Mouse (Mus musculus): Measurements from ENCODE around the gene Stard10.

Gene Stard10

GRCm38 (mm10) chr7:101306841-101307240 lies 10.0 kb upstream of the Stard10 start:
- DNase-seq, result no peak

- DNase-seq, result no peak
Measured at GRCm38 (mm10) chr7:101309985-101310326, 6.9 kb upstream of the Stard10 start.

- peak; percentile 98 for DNase-seq
Measured at GRCm38 (mm10) chr7:101310327-101311028, 6.4 kb upstream of the Stard10 start.

GRCm38 (mm10) chr7:101311061-101311460 lies 5.8 kb upstream of the Stard10 start:
- no peak for DNase-seq

DNA sequence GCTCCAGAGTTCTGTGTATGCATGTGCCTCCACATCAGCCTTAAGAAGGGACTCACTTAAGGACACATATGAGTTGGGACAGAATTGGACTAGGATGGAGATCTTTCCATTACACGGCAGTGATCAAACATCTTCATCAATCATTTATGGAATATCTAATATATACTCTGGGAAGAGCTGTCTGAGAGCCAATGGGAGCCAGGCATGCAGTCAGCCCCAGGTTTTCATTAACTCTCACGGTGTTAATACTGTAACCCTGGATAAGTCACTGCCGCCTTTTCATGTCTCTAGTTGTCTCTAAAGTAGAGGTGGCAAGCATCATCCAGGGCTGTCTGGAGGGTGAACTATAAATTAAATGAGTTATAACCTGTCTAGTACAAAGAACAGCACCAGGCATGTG lies 3.9 kb upstream of the Stard10 start:
- DNase-seq, result no peak

GRCm38 (mm10) chr7:101314396-101314795 lies 2.5 kb upstream of the Stard10 start:
- no peak for DNase-seq

DNA sequence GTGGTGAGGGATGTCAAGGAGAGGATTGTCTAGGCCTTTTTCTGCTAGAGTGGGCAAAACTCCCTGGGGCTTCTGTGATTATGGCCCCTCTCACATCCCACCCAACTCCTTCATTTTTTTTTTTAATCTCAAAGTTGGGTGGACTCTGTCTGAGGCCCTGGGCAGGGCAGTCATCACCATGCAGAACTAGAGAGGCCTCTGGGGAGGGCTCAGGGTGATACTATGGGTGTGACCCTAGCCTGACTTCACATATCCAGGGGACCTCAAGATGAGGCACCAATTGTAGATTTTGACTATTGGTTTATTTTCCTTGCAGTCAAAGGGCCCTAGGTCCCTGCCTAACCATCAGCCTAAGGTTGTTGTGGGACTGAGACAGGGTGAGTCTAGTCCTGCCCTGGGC lies 1.2 kb upstream of the Stard10 start:
- DNase-seq, result no peak

GRCm38 (mm10) chr7:101316591-101317001 lies 290 bp upstream of the Stard10 start:
- DNase-seq, result peak; percentile 28

DNA sequence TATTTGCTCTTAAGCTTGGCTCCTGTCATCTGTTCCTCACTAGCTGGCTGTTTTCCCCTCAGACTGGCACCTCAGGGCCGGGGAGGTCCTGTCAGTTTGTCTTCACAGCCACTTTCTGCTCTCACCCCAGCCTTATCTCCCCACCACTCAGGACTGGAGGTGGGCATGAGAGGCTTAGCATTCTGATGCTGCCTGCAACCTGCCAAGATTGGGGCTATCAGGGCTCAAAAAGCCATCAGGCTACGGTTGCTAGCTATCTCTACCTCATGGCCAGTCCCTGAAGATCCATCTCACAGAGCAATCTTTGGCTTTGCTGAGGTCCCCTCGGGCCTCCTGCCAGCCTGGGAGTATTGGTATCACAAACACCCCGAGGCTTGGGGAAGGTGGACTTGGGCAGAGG lies 2.0 kb downstream of the Stard10 start:
- DNase-seq, result no peak

DNA sequence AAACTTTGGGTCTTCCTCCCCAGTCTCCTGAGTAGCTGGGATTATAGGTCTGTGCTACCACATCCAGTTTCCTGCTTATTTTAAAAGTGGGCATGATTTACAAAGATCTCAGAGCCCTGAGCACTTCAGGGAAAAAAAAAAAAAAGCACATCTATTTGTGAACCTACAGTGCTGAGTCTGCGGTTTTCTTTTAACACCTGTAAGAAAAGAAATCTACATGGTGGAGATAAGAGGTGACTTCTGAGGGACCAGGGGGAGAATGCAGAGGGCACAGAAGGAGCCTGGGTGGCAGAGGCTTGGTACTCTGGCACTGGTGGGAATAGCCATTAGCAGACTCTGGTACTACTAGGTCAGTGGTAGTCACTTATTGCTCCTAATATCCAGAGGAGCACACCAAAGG lies 2.9 kb downstream of the Stard10 start:
- no peak for DNase-seq

- DNase-seq, result peak; percentile 41
Measured at GRCm38 (mm10) chr7:101320399-101321217, 3.7 kb downstream of the Stard10 start.

DNA sequence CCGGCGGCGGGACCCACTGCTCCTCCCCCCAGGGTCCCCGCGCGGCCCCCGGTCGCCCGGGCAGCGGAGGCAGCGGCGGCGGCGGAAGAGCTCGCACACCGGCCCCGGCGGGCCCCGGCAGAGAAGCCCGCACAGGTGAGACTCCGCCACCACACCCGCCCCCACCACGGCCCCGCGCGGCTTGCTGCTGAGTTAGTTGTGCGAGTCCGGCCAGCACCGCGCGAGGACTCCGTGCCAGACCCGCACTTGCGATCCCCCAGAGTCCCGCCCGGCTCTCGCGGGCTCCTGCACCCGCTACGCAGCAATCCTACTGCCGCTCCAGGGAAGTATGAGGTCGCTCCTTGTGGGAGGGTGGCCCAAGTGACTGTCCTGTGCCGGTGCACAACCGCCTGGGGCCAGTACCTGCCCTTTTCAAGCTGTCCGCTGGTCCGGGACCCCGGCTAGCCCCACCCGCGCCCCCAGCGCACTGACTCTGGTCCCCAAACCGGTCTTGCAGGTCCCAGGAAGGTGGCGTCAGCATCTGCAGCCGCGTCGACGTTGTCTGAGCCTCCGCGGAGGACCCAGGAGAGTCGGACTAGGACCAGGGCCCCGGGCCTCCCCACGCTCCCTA lies 4.4 kb downstream of the Stard10 start:
- DNase-seq, result peak; percentile 48

- no peak for DNase-seq
Measured at GRCm38 (mm10) chr7:101323141-101323594, 6.3 kb downstream of the Stard10 start.

DNA sequence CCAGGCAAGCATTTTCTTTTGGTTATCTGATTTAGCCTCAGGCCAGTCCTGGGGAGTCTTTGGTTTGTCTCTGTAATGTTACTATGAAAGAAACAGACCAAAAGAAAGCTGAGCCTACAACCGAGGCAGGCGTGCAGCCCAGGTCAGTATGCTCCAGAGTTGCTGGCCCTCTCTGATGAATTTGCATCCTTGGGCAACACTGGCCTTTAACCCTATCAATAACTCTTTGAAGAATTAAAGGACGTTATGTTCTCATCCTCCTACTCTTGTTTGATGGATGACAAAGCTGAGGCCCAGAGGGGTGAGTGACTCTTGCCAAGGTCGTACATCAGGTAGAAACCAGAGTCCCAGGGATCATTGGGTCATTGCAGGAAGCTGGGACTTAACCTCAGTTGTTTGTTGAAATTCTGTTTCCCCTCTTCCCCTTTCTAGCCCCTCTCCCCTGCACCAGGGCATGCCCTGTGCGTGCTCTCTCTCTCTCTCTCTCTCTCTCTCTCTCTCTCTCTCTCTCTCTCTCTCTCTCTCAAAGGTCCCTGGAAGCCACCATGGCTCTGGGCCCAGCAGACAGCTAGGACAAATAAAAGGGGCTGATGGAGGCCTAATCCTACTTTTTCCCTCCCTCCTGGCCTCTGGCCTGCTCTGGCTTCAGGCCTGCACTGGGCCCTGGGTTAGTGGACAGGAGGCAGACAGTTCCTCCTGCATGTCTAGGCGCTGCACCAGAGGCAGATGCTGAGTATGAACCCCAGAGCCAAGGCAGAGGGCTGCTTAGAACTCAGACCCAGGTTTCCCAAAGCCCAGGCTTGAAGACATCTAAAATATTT lies 7.5 kb downstream of the Stard10 start:
- DNase-seq, result no peak

DNA sequence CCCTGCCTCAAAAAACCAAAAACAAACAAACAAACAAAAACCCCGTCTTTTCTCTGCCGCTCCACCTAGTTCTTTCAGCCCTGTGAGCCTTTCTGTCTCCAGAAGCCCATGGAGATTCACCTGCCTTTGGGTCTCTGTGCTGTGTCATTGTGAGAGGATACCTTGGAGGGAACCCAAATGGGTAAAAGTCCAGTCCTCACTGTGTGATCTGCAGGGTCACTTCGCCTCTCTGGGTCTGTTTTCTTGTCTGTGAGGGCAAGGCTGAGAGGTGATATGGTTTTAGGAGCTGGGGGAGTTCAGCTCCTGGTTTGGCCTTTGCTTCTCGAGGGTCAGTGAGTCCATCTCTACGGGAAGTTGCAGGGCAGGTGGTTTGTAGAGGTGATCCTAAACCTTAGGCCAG lies 9.1 kb downstream of the Stard10 start:
- no peak for DNase-seq

GRCm38 (mm10) chr7:101327263-101327662 lies 10.4 kb downstream of the Stard10 start:
- no peak for DNase-seq

- DNase-seq, result no peak
Measured at GRCm38 (mm10) chr7:101327786-101328185, 10.9 kb downstream of the Stard10 start.

DNA sequence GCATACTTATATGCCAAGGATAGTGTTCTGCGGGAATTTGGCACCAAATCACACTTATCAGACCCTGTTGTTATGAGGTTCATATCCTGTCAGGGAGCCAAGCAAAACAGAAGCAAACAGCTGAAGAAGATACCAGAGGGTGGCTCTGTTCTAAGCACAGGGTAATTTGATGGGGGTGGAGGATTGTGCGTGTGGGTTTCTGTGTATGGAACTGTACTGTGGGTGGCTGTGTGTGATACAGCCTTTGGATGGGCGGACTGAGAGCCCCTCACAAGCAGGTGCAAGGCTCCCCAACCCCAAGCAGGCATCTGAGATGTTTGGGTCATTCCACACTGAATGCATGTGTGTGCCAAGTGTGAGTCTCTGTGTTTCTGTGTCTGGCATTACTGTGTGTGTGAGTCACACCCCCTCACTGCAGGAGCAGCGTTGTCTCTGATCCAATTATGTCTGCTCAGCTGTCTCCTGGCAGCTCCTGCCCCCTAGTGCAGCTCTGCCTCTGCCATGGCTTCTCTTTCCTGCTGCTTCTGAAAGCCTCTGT lies 11.8 kb downstream of the Stard10 start:
- DNase-seq, result no peak

DNA sequence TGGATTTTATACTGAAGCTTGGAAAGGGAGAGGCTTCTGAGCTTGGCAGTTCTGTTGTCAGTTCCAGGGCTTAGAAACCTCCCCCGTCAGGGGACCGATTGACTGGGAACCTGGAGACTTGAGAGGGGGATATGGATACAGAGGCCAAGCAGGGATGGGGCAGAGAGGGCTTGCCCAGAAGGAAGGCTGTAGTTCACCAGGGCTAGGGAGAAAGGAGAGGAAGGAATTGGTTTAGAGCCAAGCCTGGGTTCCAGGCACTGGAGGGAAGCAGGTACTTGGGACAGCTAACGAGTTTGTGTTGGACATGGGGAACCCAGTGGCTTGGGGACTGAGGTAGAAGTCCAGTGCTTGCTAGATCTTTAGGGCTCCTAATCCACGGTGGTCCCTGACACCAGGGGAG lies 12.7 kb downstream of the Stard10 start:
- no peak for DNase-seq

DNA sequence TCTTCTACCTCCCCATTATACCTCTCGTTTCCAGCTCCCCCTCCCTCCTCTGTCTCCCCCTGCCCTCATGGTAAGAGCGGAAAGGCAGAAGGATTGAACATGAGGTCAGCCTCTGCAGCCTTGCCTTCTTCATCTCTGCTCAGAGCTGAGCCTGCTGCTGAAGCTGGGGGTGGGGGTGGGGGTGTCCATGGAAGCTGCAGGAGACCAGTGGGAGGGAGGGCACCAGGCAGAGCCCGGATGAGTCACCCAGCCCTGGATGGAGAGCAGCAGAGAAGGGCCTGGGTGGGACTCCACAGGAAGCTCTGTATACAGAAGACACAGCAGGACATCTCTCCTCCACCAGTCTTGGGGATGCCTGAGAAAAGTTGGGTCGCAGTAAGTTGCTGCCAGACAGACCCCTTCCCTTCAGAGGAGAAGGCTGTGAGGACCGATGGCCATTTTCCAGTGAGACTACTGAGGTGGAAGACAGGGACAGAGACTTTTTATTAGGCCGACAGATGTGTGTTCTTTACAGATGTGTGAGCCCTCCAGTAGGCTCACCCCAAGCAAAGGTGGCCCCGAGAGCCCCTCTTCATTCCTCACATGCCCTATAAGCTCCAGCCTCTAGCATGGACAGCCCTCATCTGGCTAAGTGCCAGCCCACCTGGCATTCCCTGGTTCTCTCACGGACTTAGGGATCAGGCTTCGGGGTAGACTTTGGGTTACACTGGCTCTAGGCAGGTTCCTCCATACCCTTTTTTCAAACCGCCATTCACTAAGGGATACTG lies 13.4 kb downstream of the Stard10 start:
- DNase-seq, result no peak

DNA sequence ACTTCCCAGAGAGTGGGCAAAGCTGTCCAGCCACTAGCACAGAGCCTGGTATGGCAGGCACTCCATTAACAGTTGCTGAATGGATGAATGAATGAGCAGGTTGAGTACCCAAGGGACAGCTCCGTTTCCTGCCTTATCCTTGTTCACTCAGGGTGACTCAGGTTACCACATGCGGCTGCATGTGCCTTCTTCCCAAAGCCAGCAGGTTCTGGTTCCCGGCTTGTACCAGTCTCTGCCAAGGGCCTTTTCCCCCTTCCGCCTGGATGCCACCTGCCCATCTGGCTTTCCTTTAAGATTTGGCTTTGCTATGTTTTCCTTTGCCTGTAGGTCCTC lies 13.9 kb downstream of the Stard10 start:
- DNase-seq, result no peak
